Mouse (Mus musculus) forebrain, embryonic 16.5 days (tissue): ENCODE results near the gene Pdpk1. TPM values are rescaled to one million over a fixed set of nuclear protein-coding genes. Genes with fewer than 3 reads are reported as not detected.
"Not testable (repeated sequence)": the region's sequence is repeated elsewhere in the genome, so short reads cannot be mapped to it uniquely, and the experiment has no call there.

Experiments used
- ATAC-seq: fragments of 200-750 bp; cut with Nextera tagmentation; 2 replicates; pipeline ENCODE4 v1.8.0; 2017; ENCODE audit warnings: mild to moderate bottlenecking, moderate library complexity
- H3K27ac ChIP-seq: fragments of 300-500 bp; sonication (generic); 2 replicates; pipeline ENCODE4 v1.5.1; 2014; ENCODE audit warnings: low read length, control low read depth
- H3K27me3 ChIP-seq: fragments of 300-500 bp; sonication (generic); replicated peaks from 2 replicates; pipeline ENCODE4 v1.6.1; 2014; ENCODE audit warnings: low read length; ENCODE audit not compliant: control insufficient read depth, insufficient read depth
- H3K36me3 ChIP-seq: fragments of 300-500 bp; sonication (generic); 2 replicates; pipeline ENCODE4 v1.6.1; 2014; ENCODE audit not compliant: control insufficient read depth, insufficient read depth
- H3K4me1 ChIP-seq: fragments of 300-500 bp; sonication (generic); replicated peaks from 2 replicates; pipeline ENCODE4 v1.6.1; 2014; ENCODE audit warnings: low read length; ENCODE audit not compliant: control insufficient read depth, insufficient read depth
- H3K4me2 ChIP-seq: fragments of 300-500 bp; sonication (generic); 2 replicates; pipeline ENCODE4 v1.6.1; 2014; ENCODE audit warnings: mild to moderate bottlenecking, low read length, control low read depth
- H3K4me3 ChIP-seq: fragments of 300-500 bp; sonication (generic); replicated peaks from 2 replicates; pipeline ENCODE4 v1.5.1; 2014; ENCODE audit warnings: mild to moderate bottlenecking, low read length, control low read depth
- H3K9ac ChIP-seq: fragments of 300-500 bp; sonication (generic); replicated peaks from 2 replicates; pipeline ENCODE4 v1.6.1; 2014; ENCODE audit warnings: low read depth, low read length, control low read depth
- H3K9me3 ChIP-seq: fragments of 300-500 bp; sonication (generic); 2 replicates; pipeline ENCODE4 v1.6.1; 2016; ENCODE audit warnings: low read length; ENCODE audit not compliant: control insufficient read depth
- WGBS: fragments of 180-500 bp; shearing (Covaris S2); extraction: QIAGEN DNeasy Blood & Tissue Kit; methylation state at CpG from one replicate; pipeline ENCODE4 v1.1.7; 2014; 5-methylcytosine and 5-hydroxymethylcytosine counted together
- polyA plus RNA-seq: library from polyadenylated mRNA; unstranded; fragments of >200 nt; fragmentation: Nextera tagmentation; extraction: Ambion mirVana; gene quantifications from 2 replicates; pipeline ENCODE4 v1.2.1, GENCODE M21; 2015

Gene Pdpk1
- polyA plus RNA-seq, 1 experiment from 2014 or later: 62.9 TPM

GRCm38 (mm10) chr17:24108896-24109295 lies 41.8 kb downstream of the Pdpk1 start:
- Histone ChIP-seq H3K4me3 (no peak overlapping the region), H3K4me1 (peaks cover 12% of the 10 kb centered on the region), H3K9ac (no peak overlapping the region), H3K27me3 (no peaks in the 10 kb centered on the region), H3K36me3 (peaks cover 4% of the 10 kb centered on the region), H3K27ac (no peak overlapping the region), H3K4me2 (no peak overlapping the region), H3K9me3 (no peaks in the 10 kb centered on the region)
- no peak for ATAC-seq
- WGBS: 64% methylated on average over 1 of the region's 1 CpGs

- 88% methylated on average over 2 of the region's 2 CpGs for WGBS
- H3K4me2 ChIP-seq: no peak overlapping the region
- H3K4me1 ChIP-seq: peaks cover 5% of the 10 kb centered on the region; the same call in 1 of the 2 replicates
- peaks cover 9% of the 10 kb centered on the region for H3K36me3 ChIP-seq
- H3K4me3 ChIP-seq: no peak overlapping the region
- no peaks in the 10 kb centered on the region for H3K9me3 ChIP-seq
- H3K27ac ChIP-seq: no peak overlapping the region
- ATAC-seq: no peak
- no peak overlapping the region for H3K9ac ChIP-seq
- H3K27me3 ChIP-seq: no peaks in the 10 kb centered on the region
These were observed 45.6 kb downstream of the Pdpk1 start for GRCm38 (mm10) chr17:24105111-24105510.

GRCm38 (mm10) chr17:24098354-24098753 lies 52.4 kb downstream of the Pdpk1 start:
- Histone ChIP-seq H3K4me2 (no peak overlapping the region), H3K9ac (no peak overlapping the region), H3K9me3 (no peaks in the 10 kb centered on the region), H3K27ac (no peak overlapping the region), H3K36me3 (peaks cover 18% of the 10 kb centered on the region), H3K4me1 (no peaks in the 10 kb centered on the region), H3K27me3 (no peaks in the 10 kb centered on the region), H3K4me3 (no peak overlapping the region)
- ATAC-seq: no peak
- 97% methylated on average over 4 of the region's 4 CpGs for WGBS

GRCm38 (mm10) chr17:24090575-24090974 lies 60.1 kb downstream of the Pdpk1 start:
- no peak for ATAC-seq
- H3K9ac ChIP-seq: no peak overlapping the region
- no peak overlapping the region for H3K4me3 ChIP-seq
- WGBS: 94% methylated on average over 1 of the region's 1 CpGs
- H3K9me3 ChIP-seq: no peaks in the 10 kb centered on the region
- peaks cover 18% of the 10 kb centered on the region for H3K36me3 ChIP-seq
- H3K4me1 ChIP-seq: no peaks in the 10 kb centered on the region
- H3K27me3 ChIP-seq: no peaks in the 10 kb centered on the region
- no peak overlapping the region for H3K27ac ChIP-seq
- H3K4me2 ChIP-seq: no peak overlapping the region

- 75% methylated on average over 4 of the region's 4 CpGs for WGBS
- ATAC-seq: not testable (repeated sequence)
These were observed 64.3 kb downstream of the Pdpk1 start for GRCm38 (mm10) chr17:24086399-24086798.

GRCm38 (mm10) chr17:24084593-24084992 lies 66.1 kb downstream of the Pdpk1 start:
- no peak overlapping the region for H3K4me2 ChIP-seq
- peaks cover 5% of the 10 kb centered on the region for H3K36me3 ChIP-seq
- H3K27me3 ChIP-seq: no peaks in the 10 kb centered on the region
- H3K4me1 ChIP-seq: no peaks in the 10 kb centered on the region
- no peak overlapping the region for H3K4me3 ChIP-seq
- H3K9ac ChIP-seq: no peak overlapping the region
- H3K27ac ChIP-seq: no peak overlapping the region
- no peak for ATAC-seq
- H3K9me3 ChIP-seq: no peaks in the 10 kb centered on the region
- 69% methylated on average over 1 of the region's 1 CpGs for WGBS

More at GRCm38 (mm10) chr17:24086399-24086798, 64.3 kb downstream of the Pdpk1 start:
- not testable (repeated sequence) for H3K4me1 ChIP-seq, H3K27me3 ChIP-seq, H3K9ac ChIP-seq, H3K27ac ChIP-seq, H3K4me3 ChIP-seq, H3K36me3 ChIP-seq, H3K9me3 ChIP-seq, H3K4me2 ChIP-seq

- Histone ChIP-seq H3K27me3 (no peaks in the 10 kb centered on the region), H3K9me3 (no peaks in the 10 kb centered on the region), H3K9ac (no peak overlapping the region), H3K4me3 (no peak overlapping the region), H3K36me3 (peaks cover 10% of the 10 kb centered on the region), H3K4me2 (no peak overlapping the region), H3K27ac (no peak overlapping the region), H3K4me1 (peaks cover 4% of the 10 kb centered on the region)
- ATAC-seq: no peak
- WGBS: 86% methylated on average over 2 of the region's 2 CpGs
These were observed 73.6 kb downstream of the Pdpk1 start for GRCm38 (mm10) chr17:24077101-24077500.

- Histone ChIP-seq H3K4me2 (peak within 1 kb of the TSS; percentile 71), H3K4me1 (peaks cover 16% of the 10 kb centered on the region), H3K9me3 (no peaks in the 10 kb centered on the region), H3K4me3 (peak within 1 kb of the TSS; percentile 84), H3K36me3 (peaks cover 7% of the 10 kb centered on the region), H3K27me3 (no peaks in the 10 kb centered on the region), H3K9ac (peak within 1 kb of the TSS; percentile 96), H3K27ac (peak within 1 kb of the TSS; percentile 76)
- WGBS: under 1% methylated on average over 62 of the region's 62 CpGs
- ATAC-seq: peak; percentile 98
These were observed 77.6 kb downstream of the Pdpk1 start, which contains the start of gene Kctd5 for GRCm38 (mm10) chr17:24072919-24073696. TSS of gene Kctd5 (minus strand) at chr17:24073485.

- Histone ChIP-seq H3K4me3 (no peak overlapping the region), H3K36me3 (no peaks in the 10 kb centered on the region), H3K27me3 (no peaks in the 10 kb centered on the region), H3K4me2 (no peak overlapping the region), H3K9ac (no peak overlapping the region), H3K27ac (no peak overlapping the region), H3K4me1 (peaks cover 16% of the 10 kb centered on the region), H3K9me3 (no peaks in the 10 kb centered on the region)
- 84% methylated on average over 3 of the region's 3 CpGs for WGBS
- no peak for ATAC-seq
These were observed 81.2 kb downstream of the Pdpk1 start for GRCm38 (mm10) chr17:24069531-24069930.
